ENCODE assay signal across 8 mouse cellular contexts in the genomic region with DNA sequence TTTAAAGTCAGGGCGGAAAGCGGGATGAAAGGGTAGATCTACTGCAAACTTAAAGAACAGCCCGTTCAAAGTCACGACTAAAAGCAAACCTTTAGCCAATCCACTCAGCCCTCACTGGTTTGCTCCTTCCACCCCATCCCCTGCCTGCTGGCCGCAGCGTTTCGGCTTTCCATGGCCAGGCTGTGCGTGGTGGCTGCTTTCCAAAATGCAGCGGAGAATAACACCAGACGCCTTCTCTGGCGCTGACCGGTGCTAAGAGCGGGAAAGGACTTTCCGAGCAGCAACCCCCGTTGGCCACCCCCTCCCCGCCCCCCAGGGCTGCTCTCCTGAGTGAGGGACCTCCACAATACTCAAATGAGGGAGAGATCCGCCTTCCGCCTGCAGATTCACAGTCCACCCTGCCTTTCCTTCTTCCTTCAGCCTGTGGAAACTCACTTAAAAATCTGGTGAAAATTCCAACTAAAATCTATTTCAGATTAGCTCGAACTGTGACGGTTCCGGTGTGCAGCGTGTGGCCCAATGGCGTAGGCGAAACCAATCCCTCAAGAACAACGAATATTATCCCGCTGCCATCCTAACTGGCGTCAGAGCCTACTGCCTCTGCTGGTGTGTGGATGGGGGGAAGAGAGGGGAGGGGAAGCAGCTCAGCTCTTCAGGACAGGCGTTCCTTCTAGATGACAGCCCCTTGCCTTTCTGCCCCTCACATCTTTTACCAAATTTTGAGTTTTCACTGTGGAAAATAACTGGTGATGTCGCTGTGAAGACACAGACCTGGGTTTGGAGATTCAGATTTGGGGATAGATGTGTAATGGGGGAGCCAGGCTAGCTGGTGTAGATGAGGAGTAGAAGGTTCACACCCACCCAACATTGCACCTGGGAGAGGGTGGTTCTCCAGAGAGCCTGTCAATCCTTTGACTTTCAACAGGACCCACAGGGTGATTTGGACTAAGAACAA. TPM values are rescaled to one million over a fixed set of nuclear protein-coding genes. Genes with fewer than 3 reads are reported as not detected.
DNase-seq lines count a peak whose midpoint lies in the region; ATAC-seq and TF ChIP-seq lines count a peak whose summit lies in the region.

No protein-coding gene starts in this region.

- peak overlapping the region; percentile 55 for H3K9ac ChIP-seq in forebrain, embryonic 12.5 days
- H3K9ac ChIP-seq in liver, embryonic 14.5 days (replicated peaks), result no peak overlapping the region

- whole genome bisulfite sequencing in forebrain, embryonic 12.5 days, result 1% methylated on average over 28 of the region's 29 CpGs
- WGBS in liver, embryonic 14.5 days (ENCODE audit: insufficient replicate concordance), result 4% methylated on average over 29 of the region's 29 CpGs

- H3K36me3 ChIP-seq in forebrain, embryonic 12.5 days (replicated peaks), result no peaks in the 10 kb centered on the region
- no peaks in the 10 kb centered on the region for H3K36me3 ChIP-seq in liver, embryonic 14.5 days (replicated peaks; ENCODE audit: control insufficient read depth, insufficient read depth, low read depth)

- no peaks in the 10 kb centered on the region for H3K9me3 ChIP-seq in forebrain, embryonic 12.5 days
- no peaks in the 10 kb centered on the region for H3K9me3 ChIP-seq in liver, embryonic 14.5 days (ENCODE audit: control insufficient read depth, low read length)

- H3K27me3 ChIP-seq in forebrain, embryonic 12.5 days, result peaks cover 63% of the 10 kb centered on the region
- peaks cover 41% of the 10 kb centered on the region for H3K27me3 ChIP-seq in liver, embryonic 14.5 days (ENCODE audit: control insufficient read depth, insufficient read depth, low read length)

- 0 out of 2 replicates have a peak overlapping the region, but pooled peaks have one; percentile 19 for H3K27ac ChIP-seq in forebrain, embryonic 12.5 days
- H3K27ac ChIP-seq in liver, embryonic 14.5 days, result no peak overlapping the region

- TF ChIP-seq CTCF in liver, embryonic 14.5 days (IDR thresholded peaks at IDR 0.05; ENCODE audit: low read depth), result no peak

- H3K4me3 ChIP-seq in forebrain, embryonic 12.5 days (replicated peaks), result peak overlapping the region; percentile 78
- peak overlapping the region; percentile 3 to 11; a peak in 2 of 4 replicates for H3K4me3 ChIP-seq in liver, embryonic 14.5 days (ENCODE audit: insufficient read depth in 1 of 2, low read depth in 2 of 2, low read length in 2 of 2)

- DNase-seq in heart, adult 11 months, result peak; percentile 94
- no peak for DNase-seq in heart, postnatal 25 days (ENCODE audit: low spot score)
- DNase-seq in heart, postnatal 36 days, result peak; percentile 29 to 37
- DNase-seq in kidney, postnatal 4 days, result peak; percentile 62 to 73
- no peak for DNase-seq in liver, embryonic 14.5 days (ENCODE audit: low read depth in 3 of 3, low spot score in 3 of 3)
- DNase-seq in ovary, postnatal 14 days (ENCODE audit: low spot score), result peak; percentile 31
- DNase-seq in thymus, postnatal 25 days, result no peak

- intact Hi-C loops in heart, postnatal 25 days (cut with DNase I), result loop anchor here (1.0 to 2.0 kb wide), 2 partner anchors 70 to 251 kb away; no protein-coding TSS in a partner anchor
- intact Hi-C loops in heart, postnatal 36 days (cut with DNase I), result loop anchor here (1.0 to 5.0 kb wide), 2 partner anchors 251 to 492 kb away; no protein-coding TSS in a partner anchor

- peak overlapping the region; percentile 97 for H3K4me2 ChIP-seq in forebrain, embryonic 12.5 days
- H3K4me2 ChIP-seq in liver, embryonic 14.5 days (ENCODE audit: low read depth), result peak overlapping the region; percentile 59

- ATAC-seq in forebrain, embryonic 12.5 days (ENCODE audit: low FRiP score), result peak; percentile 33; the same call in 1 of the 2 replicates
- no peak for ATAC-seq in liver, embryonic 14.5 days (ENCODE audit: insufficient read depth)

- H3K4me1 ChIP-seq in forebrain, embryonic 12.5 days, result peaks cover 30% of the 10 kb centered on the region
- no peaks in the 10 kb centered on the region for H3K4me1 ChIP-seq in liver, embryonic 14.5 days (replicated peaks; ENCODE audit: control insufficient read depth in 2 of 2, insufficient read depth in 2 of 2, low read length in 1 of 2)

- no peak for TF ChIP-seq EP300 in liver, embryonic 14.5 days (IDR thresholded peaks at IDR 0.05; ENCODE audit: low read depth)

RNA-seq across cellular contexts. Expression of a gene that starts 0.9 kb away (rescaled TPM):
- total RNA-seq in heart, postnatal 25 days (2021), result 1 to 10 TPM; 3.2 to 4.8 TPM
- 5.8 and 6.4 TPM in 2 replicates for polyA plus RNA-seq in forebrain, embryonic 12.5 days (2016; fragmentation: Nextera tagmentation; extraction: Ambion mirVana)
- total RNA-seq in heart, postnatal 36 days (2021), result 1 to 10 TPM; 3.8 to 4.4 TPM
- 0.22 and 0.36 TPM in 2 replicates for polyA plus RNA-seq in liver, embryonic 14.5 days (2012; rRNA removed)
- 0.08 and 0.15 TPM in 2 replicates for polyA plus RNA-seq in liver, embryonic 14.5 days (2014; fragmentation: Nextera tagmentation; extraction: Ambion mirVana)

Comparison
In these comparisons a context has a peak if more than half of its experiments do, and no peak if none do; other contexts are left out.
1. DNase-seq: peak in heart, adult 11 months (single experiment), heart, postnatal 36 days (2 of 2), kidney, postnatal 4 days (2 of 2) and ovary, postnatal 14 days (single experiment); none in heart, postnatal 25 days (single experiment), liver, embryonic 14.5 days (0 of 3) and thymus, postnatal 25 days (single experiment).